In the genomic region with DNA sequence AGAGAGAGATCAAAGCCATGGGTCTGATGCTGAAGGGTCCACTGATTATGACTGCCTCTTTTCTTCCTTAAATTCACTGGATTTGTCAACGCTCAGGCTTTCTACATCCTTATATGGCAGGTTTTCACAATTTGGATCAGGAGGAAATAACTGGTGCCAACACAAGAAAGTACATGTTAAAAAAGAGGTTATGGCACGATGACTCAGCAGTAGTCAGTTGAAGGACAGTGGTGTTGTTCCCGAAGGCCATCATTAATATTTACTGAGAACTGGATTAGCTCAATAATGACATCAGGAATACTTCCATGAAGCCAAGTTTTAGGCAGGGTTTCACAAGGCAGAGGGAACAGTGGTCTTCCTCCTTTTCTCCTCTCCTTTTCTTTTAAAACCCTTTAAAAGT, we compare ENCODE assay signal across 26 mouse cellular contexts.
DNase-seq lines count a peak whose midpoint lies in the region; ATAC-seq lines count a peak whose summit lies in the region.
"Had no signal": no experiment of that assay in that cellular context is flagged by ENCODE, and none has a peak within 500 bp of the region (broad histone marks: within the 10 kb centered on the region; RNA-seq: fewer than 3 reads in every experiment).

No protein-coding gene starts in this region.

- no peaks in the 10 kb centered on the region for H3K9me3 ChIP-seq in hindbrain, embryonic 12.5 days (replicated peaks)
- H3K9me3 ChIP-seq: embryonic facial prominence, embryonic 13.5 days; embryonic facial prominence, embryonic 15.5 days; forebrain, embryonic 13.5 days; forebrain, embryonic 15.5 days; G1E had no signal

- no peak overlapping the region for H3K27ac ChIP-seq in hindbrain, embryonic 12.5 days
- H3K27ac ChIP-seq: embryonic facial prominence, embryonic 13.5 days; embryonic facial prominence, embryonic 15.5 days; forebrain, embryonic 13.5 days; forebrain, embryonic 15.5 days had no signal

- no peaks in the 10 kb centered on the region for H3K36me3 ChIP-seq in hindbrain, embryonic 12.5 days
- H3K36me3 ChIP-seq: embryonic facial prominence, embryonic 13.5 days; embryonic facial prominence, embryonic 15.5 days; forebrain, embryonic 15.5 days; G1E had no signal

- no peak overlapping the region for H3K9ac ChIP-seq in hindbrain, embryonic 12.5 days
- H3K9ac ChIP-seq: embryonic facial prominence, embryonic 13.5 days; embryonic facial prominence, embryonic 15.5 days; forebrain, embryonic 13.5 days; forebrain, embryonic 15.5 days; forebrain, postnatal 0 days had no signal

- H3K4me3 ChIP-seq in hindbrain, embryonic 12.5 days: no peak overlapping the region
- H3K4me3 ChIP-seq: embryonic facial prominence, embryonic 13.5 days; embryonic facial prominence, embryonic 15.5 days; erythroblast, embryonic 14.5 days; forebrain, embryonic 13.5 days; forebrain, embryonic 15.5 days had no signal

- 92% methylated on average over 3 of the region's 3 CpGs for WGBS in hindbrain, embryonic 12.5 days

- peak; percentile 38 for DNase-seq in adrenal gland, adult 2 months
- DNase-seq in adrenal gland, adult 8-10 months: no peak
- DNase-seq in adrenal gland, postnatal 14 days: peak; percentile 11
- DNase-seq in adrenal gland, postnatal 4 days (ENCODE audit: low spot score in 2 of 2): no peak
- DNase-seq in 416B (ENCODE audit: low read depth): peak; percentile 33
- peak; percentile 70 for DNase-seq in fat pad, adult 2 months (ENCODE audit: extremely low read depth, low read depth, low spot score)
- DNase-seq in cerebellum, adult 8-10 months: no peak
- DNase-seq: B cell, adult 2 months; cerebellum, adult 11-12 months; cerebellum, adult 2 months; cerebellum, adult 9-11 months; cerebellum, postnatal 14 days; cerebellum, postnatal 36 days; embryo, embryonic 11 days; forebrain, postnatal 0 days had no signal

- H3K4me2 ChIP-seq in hindbrain, embryonic 12.5 days (replicated peaks): no peak overlapping the region
- H3K4me2 ChIP-seq: embryonic facial prominence, embryonic 13.5 days; embryonic facial prominence, embryonic 15.5 days; forebrain, embryonic 13.5 days; forebrain, embryonic 15.5 days had no signal

- no peaks in the 10 kb centered on the region for H3K4me1 ChIP-seq in hindbrain, embryonic 12.5 days
- H3K4me1 ChIP-seq: embryonic facial prominence, embryonic 13.5 days; embryonic facial prominence, embryonic 15.5 days; forebrain, embryonic 13.5 days; forebrain, embryonic 15.5 days had no signal

- H3K27me3 ChIP-seq in hindbrain, embryonic 12.5 days: no peaks in the 10 kb centered on the region
- H3K27me3 ChIP-seq: CH12.LX; embryonic facial prominence, embryonic 13.5 days; embryonic facial prominence, embryonic 15.5 days; forebrain, embryonic 13.5 days; forebrain, embryonic 15.5 days; Patski had no signal

- no peak for ATAC-seq in hindbrain, embryonic 12.5 days (ENCODE audit: low FRiP score)
- ATAC-seq: activated CD4-positive, CD25-positive, alpha-beta regulatory T cell, adult 4 months; CD4-positive, CD25-positive, alpha-beta regulatory T cell, adult 4 months; forebrain, embryonic 13.5 days; forebrain, embryonic 15.5 days; forebrain, postnatal 0 days; Patski had no signal

Comparison
In these comparisons a context has a peak if more than half of its experiments do, and no peak if none do; other contexts are left out.
1. DNase-seq: peak in adrenal gland, adult 2 months (single experiment), adrenal gland, postnatal 14 days (single experiment), 416B (single experiment) and fat pad, adult 2 months (single experiment); none in adrenal gland, adult 8-10 months (single experiment), adrenal gland, postnatal 4 days (0 of 2) and cerebellum, adult 8-10 months (single experiment).